Mouse (Mus musculus) adrenal gland, postnatal 36 days (tissue): Measurements from ENCODE around the gene Ptprg. TPM values are rescaled to one million over a fixed set of nuclear protein-coding genes. Genes with fewer than 3 reads are reported as not detected.

Source experiments
- DNase-seq, 2 experiments: peaks; one replicate each; pipeline ENCODE4 v3.0.0; 2021; ENCODE audit warnings: mixed read lengths in 1 of 2
- total RNA-seq, 2 experiments: library from RNA; stranded (reverse); gene quantifications; 2 replicates each; pipeline ENCODE4 v1.2.3; 2021

Ptprg gene
- total RNA-seq, 2 experiments from 2014 or later = 103 to 108 TPM

GRCm38 (mm10) chr14:11881082-11881481, 327.8 kb downstream of the Ptprg start:
- DNase-seq = peak; percentile 28 to 29

GRCm38 (mm10) chr14:11883142-11883921, 330.0 kb downstream of the Ptprg start:
- no peak for DNase-seq

- DNase-seq = no peak
These were observed 330.7 kb downstream of the Ptprg start for GRCm38 (mm10) chr14:11883995-11884394.

- no peak for DNase-seq
These were observed 333.1 kb downstream of the Ptprg start for GRCm38 (mm10) chr14:11886417-11886816.

- DNase-seq = no peak
These were observed 337.6 kb downstream of the Ptprg start for GRCm38 (mm10) chr14:11890890-11891289.

- DNase-seq = no peak
These were observed 339.3 kb downstream of the Ptprg start for GRCm38 (mm10) chr14:11892621-11893020.

- DNase-seq = no peak
These were observed 342.2 kb downstream of the Ptprg start for GRCm38 (mm10) chr14:11895486-11895885.

- DNase-seq = no peak
These were observed 349.5 kb downstream of the Ptprg start for GRCm38 (mm10) chr14:11902794-11903193.

- DNase-seq = no peak
These were observed 352.9 kb downstream of the Ptprg start for GRCm38 (mm10) chr14:11906130-11906675.

- no peak for DNase-seq
These were observed 358.9 kb downstream of the Ptprg start for GRCm38 (mm10) chr14:11912253-11912652.

GRCm38 (mm10) chr14:11917225-11917624, 363.9 kb downstream of the Ptprg start:
- no peak for DNase-seq

GRCm38 (mm10) chr14:11928545-11928944, 375.2 kb downstream of the Ptprg start:
- no peak for DNase-seq

- no peak for DNase-seq
These were observed 379.2 kb downstream of the Ptprg start for GRCm38 (mm10) chr14:11932517-11932916.

GRCm38 (mm10) chr14:11934556-11934955, 381.2 kb downstream of the Ptprg start:
- no peak for DNase-seq

- no peak for DNase-seq
These were observed 381.9 kb downstream of the Ptprg start for GRCm38 (mm10) chr14:11935281-11935680.

GRCm38 (mm10) chr14:11935698-11936097, 382.4 kb downstream of the Ptprg start:
- no peak for DNase-seq

GRCm38 (mm10) chr14:11938912-11939311, 385.6 kb downstream of the Ptprg start:
- DNase-seq = no peak

- no peak for DNase-seq
These were observed 388.7 kb downstream of the Ptprg start for GRCm38 (mm10) chr14:11941989-11942514.

GRCm38 (mm10) chr14:11950379-11950778, 397.0 kb downstream of the Ptprg start:
- no peak for DNase-seq

- DNase-seq = no peak
These were observed 401.9 kb downstream of the Ptprg start for GRCm38 (mm10) chr14:11955020-11955882.

GRCm38 (mm10) chr14:11960269-11961121, 407.2 kb downstream of the Ptprg start:
- DNase-seq = no peak

- no peak for DNase-seq
These were observed 408.8 kb downstream of the Ptprg start for GRCm38 (mm10) chr14:11962101-11962500.
